Mouse (Mus musculus): ENCODE measurements at regions not wholly inside any gene's neighbourhood (a gene's known extent, or its start where the extent isn't known, plus 50 kb on each side); places are given as distances from the start of the nearest gene placed in this dataset.

- DNase-seq, result no peak
Observed at GRCm38 (mm10) chr8:67143479-67143878, 283.5 kb downstream of the Naf1 start.

GRCm38 (mm10) chr8:67181741-67182140 lies 321.7 kb downstream of the Naf1 start:
- no peak for DNase-seq

- no peak for DNase-seq
Observed at GRCm38 (mm10) chr8:67199213-67199612, 324.4 kb upstream of the Nat3 start.

GRCm38 (mm10) chr8:67206064-67206463 lies 317.6 kb upstream of the Nat3 start:
- DNase-seq, result no peak

- no peak for DNase-seq
Observed at GRCm38 (mm10) chr8:67231921-67232701, 291.5 kb upstream of the Nat3 start.

- no peak for DNase-seq
Observed at GRCm38 (mm10) chr8:67238934-67239333, 284.7 kb upstream of the Nat3 start.

- DNase-seq, result no peak
Observed at GRCm38 (mm10) chr8:67278759-67279158, 244.9 kb upstream of the Nat3 start.

GRCm38 (mm10) chr8:67279449-67279848 lies 244.2 kb upstream of the Nat3 start:
- DNase-seq, result no peak

GRCm38 (mm10) chr8:67310494-67310893 lies 213.2 kb upstream of the Nat3 start:
- no peak for DNase-seq

- DNase-seq, result no peak
Observed at GRCm38 (mm10) chr8:67317371-67317770, 206.3 kb upstream of the Nat3 start.

- DNase-seq, result no peak
Observed at GRCm38 (mm10) chr8:67318675-67319074, 205.0 kb upstream of the Nat3 start.

- no peak for DNase-seq
Observed at GRCm38 (mm10) chr8:67320535-67320934, 203.1 kb upstream of the Nat3 start.

- peak; percentile 9 to 19 for DNase-seq
Observed at GRCm38 (mm10) chr8:67328439-67328838, 195.2 kb upstream of the Nat3 start.

- DNase-seq, result no peak
Observed at GRCm38 (mm10) chr8:67377061-67377460, 146.6 kb upstream of the Nat3 start.

GRCm38 (mm10) chr8:67405947-67406346 lies 117.7 kb upstream of the Nat3 start:
- peak in 1 of 2 experiments; percentile 30 for DNase-seq

- no peak for DNase-seq
Observed at GRCm38 (mm10) chr8:67414826-67415225, 108.8 kb upstream of the Nat3 start.

GRCm38 (mm10) chr8:67422521-67422920 lies 101.1 kb upstream of the Nat3 start:
- no peak for DNase-seq
